Mouse (Mus musculus): ENCODE data around the gene Nme4.

Gene Nme4

DNA sequence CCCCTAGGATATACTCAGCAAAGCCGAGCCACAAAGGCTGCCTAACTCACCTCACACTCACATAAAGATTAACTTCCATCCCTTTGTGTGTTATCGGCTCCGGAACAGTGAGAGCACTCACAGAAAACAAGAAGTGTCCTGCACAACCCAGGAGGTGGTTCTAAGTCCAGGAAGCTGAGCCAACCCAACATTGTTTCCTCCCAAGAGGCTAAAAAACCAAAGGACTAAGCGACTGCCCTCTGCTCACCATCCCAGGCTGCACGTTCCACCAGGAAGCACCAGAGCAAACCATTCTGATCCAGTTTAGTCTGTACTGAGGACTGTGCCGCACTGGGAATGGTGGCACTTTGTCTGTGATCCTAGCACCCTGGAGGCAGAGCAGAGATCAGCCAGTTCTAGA lies 30.5 kb downstream of the Nme4 start:
- no peak for DNase-seq

DNA sequence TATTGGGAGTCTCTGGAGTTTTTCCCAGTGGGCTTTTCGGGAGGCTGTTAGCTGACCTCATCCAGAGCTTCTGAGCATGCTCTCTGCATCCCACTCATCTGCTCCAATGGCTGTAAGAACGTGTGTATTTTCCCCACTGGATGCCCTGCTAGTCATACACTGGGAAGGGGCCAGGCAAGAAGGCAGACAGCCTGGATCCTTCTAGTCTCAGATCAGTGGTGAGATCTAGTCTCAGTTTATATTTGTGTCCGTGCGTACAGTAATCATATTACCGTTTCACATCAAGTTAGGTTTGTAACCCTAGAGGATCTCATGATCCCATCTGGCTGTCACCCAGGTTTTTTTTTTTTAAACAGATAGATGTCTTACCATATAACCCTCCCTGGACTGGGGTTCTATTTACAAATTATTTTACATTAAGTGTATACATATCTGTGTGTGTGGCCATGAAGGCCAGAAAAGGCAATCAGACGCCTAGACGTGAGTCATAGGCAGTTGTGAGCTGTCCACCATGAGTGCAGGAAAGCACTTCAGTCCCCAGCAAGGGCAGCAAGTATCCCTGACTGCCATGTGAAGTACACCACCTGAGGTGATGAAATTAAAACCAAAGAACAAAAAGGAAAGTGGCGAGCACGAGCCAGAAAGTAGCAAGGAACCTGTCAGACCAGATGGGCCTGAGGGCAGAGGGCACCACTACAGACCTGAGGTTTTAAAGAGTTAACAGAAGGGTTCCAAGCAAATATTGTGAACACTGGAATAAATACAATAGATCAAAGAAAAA lies 37.4 kb downstream of the Nme4 start:
- no peak for DNase-seq

DNA sequence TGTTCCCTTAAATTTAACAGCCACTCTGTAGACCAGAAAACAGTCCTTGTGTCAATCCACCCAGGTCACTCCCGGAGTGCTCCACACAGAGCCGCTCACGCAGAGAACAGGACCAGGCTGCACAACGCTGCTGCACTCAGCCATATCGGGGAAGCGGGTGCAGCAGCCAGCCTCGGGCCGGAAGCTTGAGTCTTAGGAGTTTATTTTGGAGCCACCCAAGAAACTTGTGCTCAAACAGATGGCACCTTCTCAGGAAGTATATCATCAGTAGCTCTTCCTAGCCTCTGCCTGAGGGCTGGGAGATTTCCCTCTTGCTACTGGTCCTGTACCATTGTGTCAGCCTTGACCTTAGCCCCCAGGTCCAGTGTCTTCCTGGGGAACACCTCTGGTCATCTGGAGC lies 38.1 kb downstream of the Nme4 start:
- DNase-seq = no peak

DNA sequence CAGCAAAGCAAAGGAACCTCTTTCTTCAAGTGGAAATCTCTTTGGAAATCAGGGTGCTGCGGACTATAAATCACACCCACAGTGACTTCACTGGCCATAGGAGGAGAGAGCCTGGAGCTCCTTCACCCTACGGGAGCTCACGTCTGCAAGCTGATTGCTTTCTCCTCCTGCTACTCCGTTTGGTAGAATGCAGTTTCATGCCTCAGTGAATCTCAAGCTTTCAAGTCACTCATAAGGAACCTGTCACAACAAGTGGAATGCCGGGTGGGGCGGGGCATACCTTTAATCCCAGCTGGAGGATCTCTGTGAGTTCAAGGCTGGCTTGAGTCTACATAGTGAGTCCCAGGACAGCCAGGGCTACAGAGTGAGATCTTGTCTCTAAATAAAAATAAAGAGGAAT lies 40.2 kb downstream of the Nme4 start:
- DNase-seq = no peak

DNA sequence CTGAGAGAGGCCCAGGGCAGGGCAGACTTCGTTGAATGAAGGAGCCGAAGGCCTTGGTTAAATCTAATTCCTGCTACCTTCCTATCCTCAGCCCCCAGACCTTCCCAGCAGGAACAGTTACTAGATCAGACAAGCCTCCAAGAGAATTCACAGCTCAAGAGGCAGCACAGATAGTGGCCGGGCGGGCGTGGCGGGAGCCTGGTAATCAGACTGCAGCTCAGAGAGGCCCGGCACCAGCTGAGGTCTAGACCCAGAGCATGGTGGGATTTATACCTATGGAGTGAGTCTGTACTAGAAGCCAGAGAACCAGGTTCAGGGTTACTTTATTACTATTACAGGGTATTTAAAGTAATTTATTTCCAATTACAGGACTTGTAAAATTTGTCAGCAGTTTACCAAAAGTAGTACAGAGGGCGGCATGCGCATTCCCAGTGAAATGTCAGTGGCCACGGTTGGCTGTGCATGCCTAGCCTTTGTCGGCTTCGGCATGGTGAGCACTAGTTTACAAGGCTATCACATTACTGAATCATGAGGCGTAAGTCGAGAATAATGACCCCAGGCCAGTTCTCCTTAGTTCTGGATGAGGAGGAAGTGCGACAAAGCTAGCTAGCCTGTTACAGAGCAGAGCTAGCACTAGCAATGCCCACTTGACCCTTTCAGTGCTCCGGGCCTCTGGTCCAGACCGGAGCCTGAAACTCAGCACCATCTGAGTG lies 41.1 kb downstream of the Nme4 start:
- no peak for DNase-seq

DNA sequence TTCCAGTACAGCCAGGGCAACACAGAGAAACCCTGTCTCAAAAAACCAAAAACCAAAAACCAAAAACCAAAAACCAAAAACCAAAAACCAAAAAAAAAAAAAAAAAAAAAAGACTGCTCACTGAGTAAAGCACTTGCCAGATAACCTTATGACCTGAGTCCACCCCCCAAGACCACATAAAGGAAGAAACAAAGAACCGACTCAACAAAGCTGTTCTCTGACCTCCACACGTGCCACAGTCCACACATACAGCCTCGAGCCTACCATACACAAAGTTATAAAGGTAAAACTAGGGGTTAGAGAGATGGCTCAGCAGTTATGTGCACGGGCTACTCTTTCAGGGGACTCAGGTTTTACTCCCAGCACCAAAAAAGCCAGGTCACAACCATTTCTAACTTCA lies 42.7 kb downstream of the Nme4 start:
- no peak for DNase-seq

DNA sequence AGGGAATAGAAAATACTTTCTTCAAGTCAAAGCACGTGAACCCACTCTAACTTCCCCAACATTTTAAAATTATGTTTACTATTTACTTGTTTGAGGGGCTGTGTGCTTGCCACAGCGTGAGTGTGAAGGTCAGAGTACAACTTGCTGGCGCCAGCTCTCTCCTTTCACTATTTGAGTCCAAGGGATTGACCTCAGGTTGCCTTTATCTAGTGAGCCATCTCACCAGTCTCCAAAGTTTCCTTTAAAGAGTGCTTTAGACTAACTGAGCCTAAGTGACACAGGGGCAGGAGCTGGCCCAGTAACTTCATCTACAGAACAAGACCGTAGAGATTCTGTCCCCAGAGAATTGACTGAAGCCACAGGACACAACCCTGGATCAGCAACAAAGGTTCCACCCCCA lies 43.3 kb downstream of the Nme4 start:
- no peak for DNase-seq

DNA sequence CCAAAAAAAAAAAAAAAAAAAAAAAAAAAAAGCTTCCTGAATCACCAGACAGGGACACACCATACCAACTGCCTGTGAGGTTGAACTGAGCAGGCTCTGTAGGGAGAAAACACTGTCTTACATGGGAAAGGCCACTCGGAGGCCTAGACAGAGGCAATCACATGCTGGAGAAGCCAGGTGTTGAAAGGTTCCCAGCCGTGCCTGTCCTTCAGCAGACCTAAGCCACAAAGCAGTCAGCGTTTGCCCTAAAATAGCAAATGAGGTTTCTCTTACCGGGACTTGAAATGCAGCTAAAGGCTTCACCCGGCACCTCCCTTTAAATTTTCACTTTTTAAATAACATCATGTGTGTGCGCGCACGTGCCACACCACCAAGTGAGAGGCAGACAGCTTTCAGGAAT lies 47.3 kb downstream of the Nme4 start:
- DNase-seq = no peak

DNA sequence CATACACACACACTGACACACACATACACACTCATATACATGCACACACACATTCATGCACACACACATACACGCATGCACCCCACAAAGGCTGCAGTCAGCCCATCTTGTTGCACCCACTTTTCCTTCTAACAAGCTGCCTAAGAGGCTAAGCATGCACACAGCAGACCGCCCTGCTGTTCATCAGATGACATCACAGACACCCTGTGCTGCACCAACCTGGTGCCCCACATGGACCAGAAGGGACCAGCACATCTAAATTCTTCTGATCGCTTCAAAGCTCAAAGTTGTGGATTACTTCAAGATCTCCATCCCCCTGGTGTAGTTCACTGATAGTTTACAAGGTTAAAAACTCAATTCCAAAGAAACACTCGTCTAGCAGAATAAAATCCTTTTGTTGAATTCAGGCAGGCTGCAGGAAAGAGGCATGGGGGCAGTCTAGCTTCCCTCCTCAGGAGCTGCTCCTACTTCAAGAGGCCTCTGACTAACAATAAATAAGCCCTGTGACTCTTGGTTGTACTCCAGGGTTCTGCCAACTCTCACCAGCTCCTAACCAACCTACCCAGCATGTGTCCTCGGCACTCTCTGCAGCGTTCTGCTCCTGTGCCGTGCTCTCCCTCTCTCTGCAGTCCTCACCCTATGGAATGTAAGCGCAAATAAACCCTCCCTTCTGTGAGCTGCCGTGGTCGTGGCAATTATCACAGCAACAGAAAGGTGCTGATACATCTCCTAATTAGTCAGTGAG lies 49.0 kb downstream of the Nme4 start:
- no peak for DNase-seq

DNA sequence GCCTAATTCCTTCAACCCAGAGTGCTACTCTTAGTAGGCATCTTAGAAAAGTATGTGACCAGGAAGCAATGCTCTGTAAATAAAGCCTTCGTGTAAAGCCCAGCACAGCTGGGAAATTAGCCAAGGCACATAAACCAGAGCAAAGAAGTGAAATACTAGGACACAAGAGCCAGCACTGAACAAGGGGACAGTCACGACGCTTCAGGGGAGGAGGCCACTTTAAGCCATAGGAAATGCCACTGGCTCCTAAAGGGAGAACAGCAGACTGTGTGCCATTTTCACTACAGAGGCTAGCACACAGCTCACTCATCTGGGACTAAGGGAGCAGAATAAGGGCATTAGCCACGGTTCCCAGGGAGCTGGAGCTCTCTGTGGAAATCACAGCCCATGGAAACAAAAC lies 50.1 kb downstream of the Nme4 start:
- no peak for DNase-seq

DNA sequence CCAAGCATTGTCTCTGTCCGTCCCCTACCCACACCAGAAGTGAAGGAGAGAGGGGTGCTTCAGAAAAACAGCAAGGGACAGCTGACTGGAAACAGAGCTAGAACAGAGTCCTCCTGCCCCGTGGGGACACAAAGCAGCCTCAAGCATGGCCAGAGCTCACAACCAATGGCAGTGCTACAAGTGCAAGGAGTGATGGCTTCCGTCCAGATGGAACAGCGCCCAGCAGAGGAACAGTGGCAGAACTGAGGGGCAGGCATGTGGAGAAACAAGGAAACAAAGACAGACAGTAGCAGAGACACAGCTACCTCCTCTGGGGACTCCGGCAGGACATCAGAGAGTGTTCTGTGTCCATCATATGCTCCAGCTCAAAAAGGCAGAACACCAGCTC lies 52.2 kb downstream of the Nme4 start:
- DNase-seq = no peak

DNA sequence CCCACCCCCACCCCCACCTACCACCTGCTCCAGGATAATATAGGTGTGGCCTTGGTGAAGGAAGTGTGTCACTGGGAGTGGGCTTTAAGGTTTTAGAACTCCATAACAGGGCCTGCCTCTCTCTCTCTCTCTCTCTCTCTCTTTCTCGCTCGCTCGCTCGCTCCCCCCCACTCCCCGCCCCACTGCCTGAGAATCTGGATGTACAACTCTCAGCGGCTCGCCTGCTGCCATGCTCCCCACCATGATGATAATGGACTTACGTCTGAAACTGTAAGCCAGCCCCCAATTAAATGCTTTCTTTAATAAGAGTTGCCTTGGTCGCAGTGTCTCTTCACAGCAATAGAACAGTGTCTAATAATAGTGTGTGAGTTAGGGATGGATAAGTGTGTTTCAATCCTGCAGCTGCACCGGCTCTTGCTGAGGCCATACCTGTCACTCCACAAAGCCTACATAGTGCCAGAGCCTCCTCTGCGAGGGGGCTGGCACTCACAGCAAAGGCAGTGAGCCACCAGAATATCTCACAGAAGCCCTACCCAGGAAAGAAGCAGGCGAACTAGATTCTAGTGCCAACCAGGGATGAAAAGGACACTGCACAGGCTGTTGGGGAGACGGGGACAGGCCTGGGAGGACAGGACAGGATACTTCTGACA lies 52.7 kb downstream of the Nme4 start:
- DNase-seq = no peak
